Mouse (Mus musculus) ZHBTc4 (cell line): ENCODE data around the gene Mctp2.
A peak's percentile ranks its signal among the peaks of the same experiment; 100 is the strongest.
"Not testable (repeated sequence)": the region's sequence is repeated elsewhere in the genome, so short reads cannot be mapped to it uniquely, and the experiment has no call there.

Experiments
- DNase-seq: peaks from one replicate; pipeline ENCODE4 v3.0.0-alpha.2; 2011; ENCODE audit warnings: low read depth, low spot score

Gene Mctp2

GRCm38 (mm10) chr7:72275513-72275912 is 30.9 kb downstream of the Mctp2 start:
- no peak for DNase-seq

GRCm38 (mm10) chr7:72271546-72271945 is 34.9 kb downstream of the Mctp2 start:
- no peak for DNase-seq

- no peak for DNase-seq
These were observed 36.4 kb downstream of the Mctp2 start for GRCm38 (mm10) chr7:72269994-72270393.

- no peak for DNase-seq
These were observed 45.4 kb downstream of the Mctp2 start for GRCm38 (mm10) chr7:72260766-72261655.

GRCm38 (mm10) chr7:72259045-72259444 is 47.4 kb downstream of the Mctp2 start:
- DNase-seq: no peak

GRCm38 (mm10) chr7:72250326-72250725 is 56.1 kb downstream of the Mctp2 start:
- not testable (repeated sequence) for DNase-seq

- DNase-seq: peak; percentile 74
These were observed 65.1 kb downstream of the Mctp2 start for GRCm38 (mm10) chr7:72241269-72241668.

GRCm38 (mm10) chr7:72239782-72240493 is 66.5 kb downstream of the Mctp2 start:
- DNase-seq: peak; percentile 70

- DNase-seq: peak; percentile 78
These were observed 67.8 kb downstream of the Mctp2 start for GRCm38 (mm10) chr7:72238575-72238974.

- DNase-seq: no peak
These were observed 71.9 kb downstream of the Mctp2 start for GRCm38 (mm10) chr7:72234433-72234998.

GRCm38 (mm10) chr7:72231182-72231877 is 75.1 kb downstream of the Mctp2 start:
- no peak for DNase-seq

- no peak for DNase-seq
These were observed 76.5 kb downstream of the Mctp2 start for GRCm38 (mm10) chr7:72229925-72230324.

- DNase-seq: no peak
These were observed 82.8 kb downstream of the Mctp2 start for GRCm38 (mm10) chr7:72223558-72223957.

- no peak for DNase-seq
These were observed 83.9 kb downstream of the Mctp2 start for GRCm38 (mm10) chr7:72222532-72222931.

- DNase-seq: no peak
These were observed 88.4 kb downstream of the Mctp2 start for GRCm38 (mm10) chr7:72218048-72218447.

- no peak for DNase-seq
These were observed 90.7 kb downstream of the Mctp2 start for GRCm38 (mm10) chr7:72215563-72216215.

GRCm38 (mm10) chr7:72210201-72210600 is 96.2 kb downstream of the Mctp2 start:
- no peak for DNase-seq

GRCm38 (mm10) chr7:72209296-72209695 is 97.1 kb downstream of the Mctp2 start:
- no peak for DNase-seq

- DNase-seq: no peak
These were observed 99.6 kb downstream of the Mctp2 start for GRCm38 (mm10) chr7:72206841-72207240.

- DNase-seq: no peak
These were observed 110.7 kb downstream of the Mctp2 start for GRCm38 (mm10) chr7:72195709-72196108.

- peak; percentile 29 for DNase-seq
These were observed 113.1 kb downstream of the Mctp2 start for GRCm38 (mm10) chr7:72193304-72193703.
